Mouse (Mus musculus): Measurements from ENCODE around the gene Ern2. TPM values are rescaled to one million over a fixed set of nuclear protein-coding genes. Genes with fewer than 3 reads are reported as not detected.
A peak's percentile ranks its signal among the peaks of the same experiment; 100 is the strongest.

Gene Ern2
- total and polyA plus RNA-seq, 3 experiments = not detected

GRCm38 (mm10) chr7:122171613-122172012, 14.4 kb downstream of the Ern2 start:
- Histone ChIP-seq H3K4me1 (ENCODE audit: insufficient read depth, low read depth, low read length) (peaks cover 3% of the 10 kb centered on the region; the same call in 1 of the 2 replicates), H3K9me3 (replicated peaks) (no peaks in the 10 kb centered on the region), H3K4me3 (ENCODE audit: low read depth, low read length) (no peak overlapping the region), H3K27me3 (ENCODE audit: insufficient read depth, low read length) (peaks cover 15% of the 10 kb centered on the region), H3K36me3 (replicated peaks) (peaks cover 48% of the 10 kb centered on the region)
- DNase-seq (ENCODE audit: low spot score) (no peak), ATAC-seq (ENCODE audit: extremely low read depth, insufficient number of reproducible peaks, low FRiP score, poor library complexity, severe bottlenecking) (no peak)
- TF ChIP-seq TAL1 (conservative IDR thresholded peaks at IDR 0.05; ENCODE audit: low read depth, low read length) = no peak

- H3K27me3 ChIP-seq (ENCODE audit: insufficient read depth, low read length) = peaks cover 9% of the 10 kb centered on the region
- TF ChIP-seq POLR2AphosphoS5 (IDR thresholded peaks at IDR 0.05; ENCODE audit: insufficient replicate concordance, low read depth, low read length) (no peak), GATA2 (IDR thresholded peaks at IDR 0.05; ENCODE audit: borderline replicate concordance, low read depth, low read length) (no peak), GATA1 (IDR thresholded peaks at IDR 0.05; ENCODE audit: borderline replicate concordance, low read length) (no peak), TAL1 (conservative IDR thresholded peaks at IDR 0.05; ENCODE audit: low read depth, low read length) (no peak), CTCF (IDR thresholded peaks at IDR 0.05; ENCODE audit: low read depth, low read length) (no peak)
- H3K9me3 ChIP-seq (replicated peaks) = no peaks in the 10 kb centered on the region
- ATAC-seq (ENCODE audit: extremely low read depth, insufficient number of reproducible peaks, low FRiP score, poor library complexity, severe bottlenecking) (no peak), DNase-seq (ENCODE audit: low spot score) (no peak)
- H3K4me1 ChIP-seq (ENCODE audit: insufficient read depth, low read depth, low read length) = peaks cover 7% of the 10 kb centered on the region
- H3K4me3 ChIP-seq (ENCODE audit: low read depth, low read length) = no peak overlapping the region
- H3K36me3 ChIP-seq (replicated peaks) = peaks cover 57% of the 10 kb centered on the region
Measured at GRCm38 (mm10) chr7:122170705-122171104, 15.3 kb downstream of the Ern2 start.

- peaks cover 88% of the 10 kb centered on the region for H3K36me3 ChIP-seq (replicated peaks)
- no peak overlapping the region for H3K4me3 ChIP-seq (ENCODE audit: low read depth, low read length)
- H3K9me3 ChIP-seq (replicated peaks) = no peaks in the 10 kb centered on the region
- no peak for TF ChIP-seq GATA1 (IDR thresholded peaks at IDR 0.05; ENCODE audit: borderline replicate concordance, low read length)
- TF ChIP-seq GATA2 (IDR thresholded peaks at IDR 0.05; ENCODE audit: borderline replicate concordance, low read depth, low read length) = no peak
- no peak for TF ChIP-seq POLR2AphosphoS5 (IDR thresholded peaks at IDR 0.05; ENCODE audit: insufficient replicate concordance, low read depth, low read length)
- no peak for TF ChIP-seq TAL1 (conservative IDR thresholded peaks at IDR 0.05; ENCODE audit: low read depth, low read length)
- TF ChIP-seq CTCF (IDR thresholded peaks at IDR 0.05; ENCODE audit: low read depth, low read length) = no peak
- ATAC-seq (ENCODE audit: extremely low read depth, insufficient number of reproducible peaks, low FRiP score, poor library complexity, severe bottlenecking) = no peak
- no peaks in the 10 kb centered on the region for H3K27me3 ChIP-seq (ENCODE audit: insufficient read depth, low read length)
- no peak for DNase-seq (ENCODE audit: low spot score)
- peaks cover 18% of the 10 kb centered on the region for H3K4me1 ChIP-seq (ENCODE audit: insufficient read depth, low read depth, low read length)
Measured at GRCm38 (mm10) chr7:122167203-122167602, 18.8 kb downstream of the Ern2 start.

- H3K27me3 ChIP-seq (ENCODE audit: insufficient read depth, low read length) = no peaks in the 10 kb centered on the region
- H3K9me3 ChIP-seq (replicated peaks) = no peaks in the 10 kb centered on the region
- DNase-seq (ENCODE audit: low spot score) = no peak
- no peak overlapping the region for H3K4me3 ChIP-seq (ENCODE audit: low read depth, low read length)
- TF ChIP-seq CTCF (IDR thresholded peaks at IDR 0.05; ENCODE audit: low read depth, low read length) = no peak
- TF ChIP-seq TAL1 (conservative IDR thresholded peaks at IDR 0.05; ENCODE audit: low read depth, low read length) = no peak
- TF ChIP-seq GATA1 (IDR thresholded peaks at IDR 0.05; ENCODE audit: borderline replicate concordance, low read length) = no peak
- TF ChIP-seq GATA2 (IDR thresholded peaks at IDR 0.05; ENCODE audit: borderline replicate concordance, low read depth, low read length) = no peak
- no peak for TF ChIP-seq POLR2AphosphoS5 (IDR thresholded peaks at IDR 0.05; ENCODE audit: insufficient replicate concordance, low read depth, low read length)
- no peak for ATAC-seq (ENCODE audit: extremely low read depth, insufficient number of reproducible peaks, low FRiP score, poor library complexity, severe bottlenecking)
- peaks cover 44% of the 10 kb centered on the region for H3K4me1 ChIP-seq (ENCODE audit: insufficient read depth, low read depth, low read length)
- peaks cover 79% of the 10 kb centered on the region for H3K36me3 ChIP-seq (replicated peaks)
Measured at GRCm38 (mm10) chr7:122163766-122164165, 22.2 kb downstream of the Ern2 start.

GRCm38 (mm10) chr7:122160037-122160436, 26.0 kb downstream of the Ern2 start:
- Histone ChIP-seq H3K36me3 (replicated peaks) (peaks cover 64% of the 10 kb centered on the region), H3K4me3 (ENCODE audit: low read depth, low read length) (peak overlapping the region; percentile 80), H3K27me3 (ENCODE audit: insufficient read depth, low read length) (no peaks in the 10 kb centered on the region), H3K4me1 (ENCODE audit: insufficient read depth, low read depth, low read length) (peaks cover 48% of the 10 kb centered on the region), H3K9me3 (replicated peaks) (no peaks in the 10 kb centered on the region)
- TF ChIP-seq GATA1 (IDR thresholded peaks at IDR 0.05; ENCODE audit: borderline replicate concordance, low read length) = no peak
- no peak for TF ChIP-seq POLR2AphosphoS5 (IDR thresholded peaks at IDR 0.05; ENCODE audit: insufficient replicate concordance, low read depth, low read length)
- TF ChIP-seq GATA2 (IDR thresholded peaks at IDR 0.05; ENCODE audit: borderline replicate concordance, low read depth, low read length) = no peak
- TF ChIP-seq TAL1 (conservative IDR thresholded peaks at IDR 0.05; ENCODE audit: low read depth, low read length) = no peak
- TF ChIP-seq CTCF (IDR thresholded peaks at IDR 0.05; ENCODE audit: low read depth, low read length) = no peak
- no peak for DNase-seq (ENCODE audit: low spot score)
- ATAC-seq (ENCODE audit: extremely low read depth, insufficient number of reproducible peaks, low FRiP score, poor library complexity, severe bottlenecking) = no peak

GRCm38 (mm10) chr7:122158915-122159902, 26.8 kb downstream of the Ern2 start, which contains the start of gene Plk1:
Gene Plk1, plus strand, starts transcription at chr7:122159439.
- ATAC-seq (ENCODE audit: extremely low read depth, insufficient number of reproducible peaks, low FRiP score, poor library complexity, severe bottlenecking) (peak; percentile 81), DNase-seq (ENCODE audit: low spot score) (peak; percentile 78)
- Histone ChIP-seq H3K27me3 (ENCODE audit: insufficient read depth, low read length) (no peaks in the 10 kb centered on the region), H3K9me3 (replicated peaks) (no peaks in the 10 kb centered on the region), H3K4me3 (ENCODE audit: low read depth, low read length) (peak within 1 kb of the TSS; percentile 80), H3K4me1 (ENCODE audit: insufficient read depth, low read depth, low read length) (peaks cover 47% of the 10 kb centered on the region), H3K36me3 (replicated peaks) (peaks cover 61% of the 10 kb centered on the region)
- TF ChIP-seq GATA2 (IDR thresholded peaks at IDR 0.05; ENCODE audit: borderline replicate concordance, low read depth, low read length) (no peak), CTCF (IDR thresholded peaks at IDR 0.05; ENCODE audit: low read depth, low read length) (no peak), GATA1 (IDR thresholded peaks at IDR 0.05; ENCODE audit: borderline replicate concordance, low read length) (no peak), TAL1 (conservative IDR thresholded peaks at IDR 0.05; ENCODE audit: low read depth, low read length) (no peak), POLR2AphosphoS5 (IDR thresholded peaks at IDR 0.05; ENCODE audit: insufficient replicate concordance, low read depth, low read length) (0 out of 2 replicates have a peak, but pooled peaks have one; percentile 43)
